Mouse (Mus musculus): ENCODE results near the gene Cbarp. TPM values are rescaled to one million over a fixed set of nuclear protein-coding genes. Genes with fewer than 3 reads are reported as not detected.

The Cbarp gene
- polyA plus RNA-seq, 1 experiment from 2014 or later: 6.4 TPM

DNA sequence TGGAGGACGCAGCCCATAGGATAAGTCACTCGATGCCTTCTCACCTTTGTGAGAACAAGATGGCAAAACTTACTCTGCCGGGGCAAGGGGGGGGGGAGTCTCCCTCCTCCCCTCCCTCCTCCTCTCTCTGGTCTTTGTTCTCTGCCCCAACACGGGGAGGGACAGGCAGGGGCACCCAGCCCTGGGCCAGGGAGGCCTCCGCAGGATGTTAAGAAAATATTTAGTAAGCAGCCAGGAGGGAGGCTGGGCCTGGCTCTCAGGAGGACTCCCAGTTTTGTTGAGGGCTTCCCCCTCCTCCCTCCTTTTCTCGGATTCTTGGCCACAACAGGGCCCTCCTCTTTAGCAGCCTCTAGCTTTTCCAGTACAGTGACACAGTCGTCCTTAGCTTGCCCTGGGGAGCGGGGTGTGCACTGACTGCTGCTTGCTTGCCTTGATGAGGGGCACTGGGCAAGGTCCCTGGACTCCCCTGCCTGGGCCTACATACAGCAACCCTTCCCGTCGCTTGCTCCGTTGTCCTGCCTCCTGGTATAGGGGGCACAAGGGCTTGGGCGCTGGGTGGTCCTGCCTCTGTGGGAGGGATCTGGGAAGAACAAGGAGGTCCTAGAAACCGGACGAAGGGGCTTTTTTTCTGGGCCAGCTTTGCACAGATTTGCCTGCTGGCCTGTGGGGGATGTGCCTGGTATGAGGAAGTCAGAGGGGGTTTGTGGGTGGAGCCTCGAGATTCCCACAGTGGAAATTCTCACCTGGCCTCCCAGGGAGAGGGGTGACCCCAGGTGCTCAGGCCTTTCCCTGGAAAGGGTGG is 11.6 kb upstream of the Cbarp start:
- Histone ChIP-seq H3K27ac (ENCODE audit: low read length) (peak overlapping the region; percentile 99), H3K4me3 (ENCODE audit: low read length) (peak overlapping the region; percentile 98), H3K9me3 (ENCODE audit: low read length) (no peaks in the 10 kb centered on the region), H3K9ac (replicated peaks; ENCODE audit: low read length) (peak overlapping the region; percentile 98), H3K36me3 (ENCODE audit: insufficient read depth, low read length) (peaks cover 63% of the 10 kb centered on the region), H3K4me1 (ENCODE audit: insufficient read depth, low read length) (peaks cover 64% of the 10 kb centered on the region), H3K4me2 (replicated peaks; ENCODE audit: low read depth, low read length) (peak overlapping the region; percentile 93), H3K27me3 (ENCODE audit: insufficient read depth, low read length) (no peaks in the 10 kb centered on the region)
- peak; percentile 1 for ATAC-seq (ENCODE audit: low FRiP score, low TSS enrichment)
- WGBS: under 1% methylated on average over 15 of the region's 15 CpGs

DNA sequence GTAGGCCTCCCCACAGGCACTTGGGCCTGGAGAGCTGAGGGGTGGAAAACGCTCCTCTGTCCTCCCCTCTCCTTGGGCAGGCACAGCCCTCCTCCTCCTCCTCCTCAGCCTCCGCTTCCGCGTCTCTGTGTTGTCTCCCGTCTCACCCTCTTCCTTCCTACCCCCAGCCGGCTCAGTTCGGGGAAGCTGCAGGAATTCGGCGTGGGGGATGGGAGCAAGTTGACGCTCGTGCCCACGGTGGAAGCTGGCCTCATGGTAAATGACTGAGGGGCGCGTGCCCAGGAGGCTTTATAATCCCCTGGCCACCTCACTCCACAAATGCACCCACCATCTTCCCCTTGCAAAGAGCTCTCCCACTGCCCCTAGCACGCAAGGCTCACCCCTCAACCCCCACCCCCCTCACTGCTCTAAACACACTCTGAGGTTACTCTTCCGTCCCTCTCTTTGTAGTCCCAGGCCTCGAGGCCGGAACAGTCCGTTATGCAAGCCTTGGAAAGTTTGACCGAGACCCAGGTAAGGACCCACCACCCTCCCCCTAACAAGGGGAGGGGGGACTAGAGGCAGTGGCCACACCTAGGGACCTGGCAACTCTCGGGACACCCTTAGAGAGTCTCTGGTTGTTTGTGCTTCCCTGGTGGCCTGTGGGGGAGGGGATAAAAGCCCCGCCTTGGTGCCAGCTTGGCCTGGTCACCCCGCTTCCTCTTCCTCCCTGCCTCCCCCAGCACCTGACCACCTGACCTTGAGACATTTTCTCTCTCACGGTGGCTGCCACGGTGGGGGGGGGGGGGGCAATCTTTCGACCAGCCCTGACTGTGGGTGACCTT is 10.8 kb upstream of the Cbarp start:
- no peaks in the 10 kb centered on the region for H3K27me3 ChIP-seq (ENCODE audit: insufficient read depth, low read length)
- H3K9me3 ChIP-seq (ENCODE audit: low read length): no peaks in the 10 kb centered on the region
- WGBS: 2% methylated on average over 25 of the region's 26 CpGs
- ATAC-seq (ENCODE audit: low FRiP score, low TSS enrichment): no peak
- peaks cover 59% of the 10 kb centered on the region for H3K36me3 ChIP-seq (ENCODE audit: insufficient read depth, low read length)
- H3K4me3 ChIP-seq (ENCODE audit: low read length): peak overlapping the region; percentile 98
- peaks cover 64% of the 10 kb centered on the region for H3K4me1 ChIP-seq (ENCODE audit: insufficient read depth, low read length)
- H3K9ac ChIP-seq (replicated peaks; ENCODE audit: low read length): peak overlapping the region; percentile 98
- H3K27ac ChIP-seq (ENCODE audit: low read length): peak overlapping the region; percentile 99
- peak overlapping the region; percentile 93 for H3K4me2 ChIP-seq (replicated peaks; ENCODE audit: low read depth, low read length)

GRCm38 (mm10) chr10:80150226-80151210 is 9.9 kb upstream of the Cbarp start:
- H3K4me1 ChIP-seq (ENCODE audit: insufficient read depth, low read length): peaks cover 63% of the 10 kb centered on the region
- peak overlapping the region; percentile 98 for H3K4me3 ChIP-seq (ENCODE audit: low read length)
- peak overlapping the region; percentile 93 for H3K4me2 ChIP-seq (replicated peaks; ENCODE audit: low read depth, low read length)
- H3K27me3 ChIP-seq (ENCODE audit: insufficient read depth, low read length): no peaks in the 10 kb centered on the region
- no peaks in the 10 kb centered on the region for H3K9me3 ChIP-seq (ENCODE audit: low read length)
- WGBS: under 1% methylated on average over 45 of the region's 71 CpGs
- H3K9ac ChIP-seq (replicated peaks; ENCODE audit: low read length): peak overlapping the region; percentile 98
- peaks cover 58% of the 10 kb centered on the region for H3K36me3 ChIP-seq (ENCODE audit: insufficient read depth, low read length)
- H3K27ac ChIP-seq (ENCODE audit: low read length): peak overlapping the region; percentile 99
- ATAC-seq (ENCODE audit: low FRiP score, low TSS enrichment): no peak

- Histone ChIP-seq H3K4me2 (replicated peaks; ENCODE audit: low read depth, low read length) (peak overlapping the region; percentile 93), H3K36me3 (ENCODE audit: insufficient read depth, low read length) (peaks cover 58% of the 10 kb centered on the region), H3K27me3 (ENCODE audit: insufficient read depth, low read length) (no peaks in the 10 kb centered on the region), H3K9ac (replicated peaks; ENCODE audit: low read length) (peak overlapping the region; percentile 98), H3K9me3 (ENCODE audit: low read length) (no peaks in the 10 kb centered on the region), H3K27ac (ENCODE audit: low read length) (peak overlapping the region; percentile 99), H3K4me3 (ENCODE audit: low read length) (peak overlapping the region; percentile 98), H3K4me1 (ENCODE audit: insufficient read depth, low read length) (peaks cover 54% of the 10 kb centered on the region)
- under 1% methylated on average over 88 of the region's 88 CpGs for WGBS
- peak; percentile 77 for ATAC-seq (ENCODE audit: low FRiP score, low TSS enrichment)
These were observed 8.9 kb upstream of the Cbarp start for GRCm38 (mm10) chr10:80149291-80150225.

- under 1% methylated on average over 57 of the region's 57 CpGs for WGBS
- no peaks in the 10 kb centered on the region for H3K27me3 ChIP-seq (ENCODE audit: insufficient read depth, low read length)
- H3K4me2 ChIP-seq (replicated peaks; ENCODE audit: low read depth, low read length): peak overlapping the region; percentile 69
- peaks cover 58% of the 10 kb centered on the region for H3K36me3 ChIP-seq (ENCODE audit: insufficient read depth, low read length)
- peak overlapping the region; percentile 98 for H3K4me3 ChIP-seq (ENCODE audit: low read length)
- no peaks in the 10 kb centered on the region for H3K9me3 ChIP-seq (ENCODE audit: low read length)
- peaks cover 45% of the 10 kb centered on the region for H3K4me1 ChIP-seq (ENCODE audit: insufficient read depth, low read length)
- ATAC-seq (ENCODE audit: low FRiP score, low TSS enrichment): peak; percentile 57
- peak overlapping the region; percentile 99 for H3K27ac ChIP-seq (ENCODE audit: low read length)
- peak overlapping the region; percentile 97 for H3K9ac ChIP-seq (replicated peaks; ENCODE audit: low read length)
These were observed 8.1 kb upstream of the Cbarp start for GRCm38 (mm10) chr10:80148610-80149290.

GRCm38 (mm10) chr10:80147719-80148601 is 7.3 kb upstream of the Cbarp start, which contains the start of gene Midn:
Gene Midn, plus strand, starts transcription at chr10:80148272.
- Histone ChIP-seq H3K9me3 (ENCODE audit: low read length) (no peaks in the 10 kb centered on the region), H3K27me3 (ENCODE audit: insufficient read depth, low read length) (no peaks in the 10 kb centered on the region), H3K27ac (ENCODE audit: low read length) (peak within 1 kb of the TSS; percentile 99), H3K4me3 (ENCODE audit: low read length) (peak within 1 kb of the TSS; percentile 98), H3K9ac (replicated peaks; ENCODE audit: low read length) (peak within 1 kb of the TSS; percentile 97), H3K4me2 (replicated peaks; ENCODE audit: low read depth, low read length) (peak within 1 kb of the TSS; percentile 69), H3K36me3 (ENCODE audit: insufficient read depth, low read length) (peaks cover 54% of the 10 kb centered on the region), H3K4me1 (ENCODE audit: insufficient read depth, low read length) (peaks cover 44% of the 10 kb centered on the region)
- peak; percentile 46 for ATAC-seq (ENCODE audit: low FRiP score, low TSS enrichment)
- WGBS: 1% methylated on average over 35 of the region's 42 CpGs

- Histone ChIP-seq H3K4me1 (ENCODE audit: insufficient read depth, low read length) (peaks cover 41% of the 10 kb centered on the region), H3K4me3 (ENCODE audit: low read length) (peak overlapping the region; percentile 98), H3K36me3 (ENCODE audit: insufficient read depth, low read length) (peaks cover 47% of the 10 kb centered on the region), H3K9me3 (ENCODE audit: low read length) (no peaks in the 10 kb centered on the region), H3K27ac (ENCODE audit: low read length) (peak overlapping the region; percentile 99), H3K4me2 (replicated peaks; ENCODE audit: low read depth, low read length) (peak overlapping the region; percentile 69), H3K9ac (replicated peaks; ENCODE audit: low read length) (peak overlapping the region; percentile 97), H3K27me3 (ENCODE audit: insufficient read depth, low read length) (no peaks in the 10 kb centered on the region)
- 69% methylated on average over 5 of the region's 5 CpGs for WGBS
- ATAC-seq (ENCODE audit: low FRiP score, low TSS enrichment): no peak
These were observed 6.6 kb upstream of the Cbarp start for GRCm38 (mm10) chr10:80147146-80147718.

Measured in kidney, embryonic 16.5 days (tissue).